Mouse (Mus musculus) megakaryocyte progenitor cell, adult 5-6 weeks (primary cell): ENCODE measurements around the gene Pigt. TPM values are rescaled to one million over a fixed set of nuclear protein-coding genes. Genes with fewer than 3 reads are reported as not detected.

Experiments used
- ATAC-seq: replicated peaks from 2 replicates; pipeline ENCODE4 v1.8.0; 2016; ENCODE audit warnings: mild to moderate bottlenecking, moderate TSS enrichment, inconsistent platforms; ENCODE audit not compliant: poor library complexity
- total RNA-seq, 2 experiments: library from RNA; stranded (forward) in 1 of 2; stranded (reverse) in 1 of 2; fragments of 157-497, 149-512 nt in 1 of 2; fragments of 200-1000 nt in 1 of 2; gene quantifications; 2 replicates each; pipeline versions ENCODE4 v1.2.3 to v1.2.4; 2015 to 2017

Pigt gene
- total RNA-seq, 2 experiments from 2014 or later: 42.0 to 75.1 TPM

GRCm38 (mm10) chr2:164518266-164519170 lies 21.2 kb downstream of the Pigt start:
- no peak for ATAC-seq

GRCm38 (mm10) chr2:164519171-164519526 lies 21.8 kb downstream of the Pigt start:
- ATAC-seq: no peak

- ATAC-seq: peak; percentile 78
Observed at GRCm38 (mm10) chr2:164520782-164521181, 23.5 kb downstream of the Pigt start.

- ATAC-seq: peak; percentile 78
Observed at GRCm38 (mm10) chr2:164521841-164522240, 24.5 kb downstream of the Pigt start.

- peak; percentile 44 for ATAC-seq
Observed at GRCm38 (mm10) chr2:164522280-164522679, 25.0 kb downstream of the Pigt start.

- no peak for ATAC-seq
Observed at GRCm38 (mm10) chr2:164523301-164523773, 26.0 kb downstream of the Pigt start.

GRCm38 (mm10) chr2:164528557-164528956 lies 31.2 kb downstream of the Pigt start:
- ATAC-seq: peak; percentile 29; the same call in 1 of the 2 replicates

GRCm38 (mm10) chr2:164531169-164531568 lies 33.8 kb downstream of the Pigt start:
- peak; percentile 88 for ATAC-seq

GRCm38 (mm10) chr2:164534315-164534714 lies 37.0 kb downstream of the Pigt start:
- ATAC-seq: no peak

- ATAC-seq: no peak
Observed at GRCm38 (mm10) chr2:164537003-164537402, 39.7 kb downstream of the Pigt start.

- ATAC-seq: no peak
Observed at GRCm38 (mm10) chr2:164540652-164541427, 43.5 kb downstream of the Pigt start.

GRCm38 (mm10) chr2:164542132-164542531 lies 44.8 kb downstream of the Pigt start:
- no peak for ATAC-seq

GRCm38 (mm10) chr2:164542598-164542997 lies 45.3 kb downstream of the Pigt start:
- no peak for ATAC-seq

GRCm38 (mm10) chr2:164543745-164544144 lies 46.4 kb downstream of the Pigt start:
- no peak for ATAC-seq

- peak; percentile 98 for ATAC-seq
Observed at GRCm38 (mm10) chr2:164544454-164545097, 47.3 kb downstream of the Pigt start.

GRCm38 (mm10) chr2:164549338-164549737 lies 52.0 kb downstream of the Pigt start:
- ATAC-seq: no peak

GRCm38 (mm10) chr2:164549963-164550894 lies 52.9 kb downstream of the Pigt start:
- no peak for ATAC-seq

- no peak for ATAC-seq
Observed at GRCm38 (mm10) chr2:164550895-164551269, 53.6 kb downstream of the Pigt start.

GRCm38 (mm10) chr2:164551502-164551901 lies 54.2 kb downstream of the Pigt start:
- no peak for ATAC-seq
